Mouse (Mus musculus) midbrain, postnatal 0 days (tissue): Measurements from ENCODE around the gene Hs3st1. TPM values are rescaled to one million over a fixed set of nuclear protein-coding genes. Genes with fewer than 3 reads are reported as not detected.

Experiments used
- ATAC-seq: fragments of 200-750 bp; cut with Nextera tagmentation; 2 replicates; pipeline ENCODE4 v1.8.0; 2017; ENCODE audit warnings: moderate number of reproducible peaks, mild to moderate bottlenecking, moderate TSS enrichment, moderate library complexity; ENCODE audit not compliant: low FRiP score
- DNase-seq: peaks from one replicate; pipeline ENCODE4 v3.0.0-alpha.2; 2015; ENCODE audit warnings: low spot score
- H3K27ac ChIP-seq: fragments of 300-500 bp; sonication (generic); 2 replicates; pipeline ENCODE4 v1.5.1; 2014; ENCODE audit warnings: low read depth, mild to moderate bottlenecking, low read length, mixed read lengths
- H3K27me3 ChIP-seq: fragments of 300-500 bp; sonication (generic); 2 replicates; pipeline ENCODE4 v1.6.1; 2014; ENCODE audit warnings: low read length, control low read depth, mixed read lengths; ENCODE audit not compliant: insufficient read depth
- H3K36me3 ChIP-seq: fragments of 300-500 bp; sonication (generic); 2 replicates; pipeline ENCODE4 v1.6.1; 2014; ENCODE audit warnings: low read length, control low read depth, mixed read lengths; ENCODE audit not compliant: insufficient read depth
- H3K4me1 ChIP-seq: fragments of 300-500 bp; sonication (generic); 2 replicates; pipeline ENCODE4 v1.6.1; 2014; ENCODE audit warnings: mild to moderate bottlenecking, control low read depth, antibody characterized with exemption, low read length, mixed read lengths; ENCODE audit not compliant: insufficient read depth
- H3K4me2 ChIP-seq: fragments of 300-500 bp; sonication (generic); 2 replicates; pipeline ENCODE4 v1.6.1; 2014; ENCODE audit warnings: low read depth, mild to moderate bottlenecking, low read length, mixed read lengths; ENCODE audit not compliant: poor library complexity, severe bottlenecking
- H3K4me3 ChIP-seq: fragments of 300-500 bp; sonication (generic); 2 replicates; pipeline ENCODE4 v1.5.1; 2014; ENCODE audit warnings: low read depth, mild to moderate bottlenecking, low read length, moderate library complexity
- H3K9ac ChIP-seq: fragments of 300-500 bp; sonication (generic); replicated peaks from 2 replicates; pipeline ENCODE4 v1.6.1; 2014; ENCODE audit warnings: mild to moderate bottlenecking, low read length, moderate library complexity, mixed read lengths; ENCODE audit not compliant: poor library complexity, severe bottlenecking
- H3K9me3 ChIP-seq: fragments of 300-500 bp; sonication (generic); 2 replicates; pipeline ENCODE4 v1.6.1; 2016; ENCODE audit warnings: low read length, control low read depth
- CTCF ChIP-seq: IDR thresholded peaks from 2 replicates; pipeline ENCODE4 v1.5.1; 2016; ENCODE audit warnings: antibody characterized with exemption, mild to moderate bottlenecking
- WGBS: fragments of 180-500 bp; shearing (Covaris S2); extraction: QIAGEN DNeasy Blood & Tissue Kit; methylation state at CpG from one replicate; pipeline ENCODE4 v1.1.7; 2014; 5-methylcytosine and 5-hydroxymethylcytosine counted together
- polyA plus RNA-seq: library from polyadenylated mRNA; unstranded; fragments of >200 nt; fragmentation: Nextera tagmentation; extraction: Ambion mirVana; gene quantifications from 2 replicates; pipeline ENCODE4 v1.2.1, GENCODE M21; 2015
- total RNA-seq: library from RNA; depleted of rRNA; stranded (reverse); fragments of >200 nt; gene quantifications from 2 replicates; pipeline ENCODE4 v1.2.3, GENCODE M21; 2014

The Hs3st1 gene
- total and polyA plus RNA-seq, 2 experiments from 2014 or later, result 29.6 to 42.3 TPM

GRCm38 (mm10) chr5:39644827-39645380 lies 110.4 kb downstream of the Hs3st1 start:
- Histone ChIP-seq H3K27ac (peak overlapping the region; percentile 38), H3K27me3 (no peaks in the 10 kb centered on the region), H3K4me1 (no peaks in the 10 kb centered on the region), H3K9me3 (no peaks in the 10 kb centered on the region), H3K36me3 (no peaks in the 10 kb centered on the region), H3K9ac (peak overlapping the region; percentile 70), H3K4me2 (peak overlapping the region; percentile 85), H3K4me3 (peak overlapping the region; percentile 85)
- ATAC-seq, result peak; percentile 48
- 2% methylated on average over 28 of the region's 28 CpGs for WGBS
- no peak for TF ChIP-seq CTCF
- peak; percentile 35 for DNase-seq

- Histone ChIP-seq H3K4me1 (no peaks in the 10 kb centered on the region), H3K27me3 (no peaks in the 10 kb centered on the region), H3K4me2 (peak overlapping the region; percentile 85), H3K9ac (peak overlapping the region; percentile 70), H3K4me3 (peak overlapping the region; percentile 85), H3K27ac (peak overlapping the region; percentile 38), H3K36me3 (no peaks in the 10 kb centered on the region), H3K9me3 (no peaks in the 10 kb centered on the region)
- peak; percentile 95 for ATAC-seq
- 1% methylated on average over 56 of the region's 56 CpGs for WGBS
- DNase-seq, result peak; percentile 95
- peak; percentile 78 for TF ChIP-seq CTCF
Measured at GRCm38 (mm10) chr5:39643924-39644826, 111.1 kb downstream of the Hs3st1 start.

GRCm38 (mm10) chr5:39643260-39643923 lies 111.9 kb downstream of the Hs3st1 start:
- no peak for DNase-seq
- TF ChIP-seq CTCF, result 0 out of 2 replicates have a peak, but pooled peaks have one; percentile 8
- Histone ChIP-seq H3K4me2 (peak overlapping the region; percentile 85), H3K36me3 (no peaks in the 10 kb centered on the region), H3K4me1 (no peaks in the 10 kb centered on the region), H3K9me3 (no peaks in the 10 kb centered on the region), H3K9ac (peak overlapping the region; percentile 70), H3K4me3 (peak overlapping the region; percentile 85), H3K27me3 (no peaks in the 10 kb centered on the region), H3K27ac (peak overlapping the region; percentile 27)
- 2% methylated on average over 22 of the region's 22 CpGs for WGBS
- 0 out of 2 replicates have a peak, but pooled peaks have one; percentile 9 for ATAC-seq

GRCm38 (mm10) chr5:39642222-39642770 lies 113.0 kb downstream of the Hs3st1 start:
- 76% methylated on average over 6 of the region's 6 CpGs for WGBS

GRCm38 (mm10) chr5:39639438-39640177 lies 115.7 kb downstream of the Hs3st1 start:
- Histone ChIP-seq H3K4me2 (peak overlapping the region; percentile 85), H3K4me3 (peak overlapping the region; percentile 9; the same call in 1 of the 2 replicates), H3K9ac (no peak overlapping the region), H3K4me1 (no peaks in the 10 kb centered on the region), H3K27ac (no peak overlapping the region), H3K36me3 (no peaks in the 10 kb centered on the region), H3K9me3 (no peaks in the 10 kb centered on the region), H3K27me3 (no peaks in the 10 kb centered on the region)
- WGBS, result 44% methylated on average over 10 of the region's 10 CpGs
- peak; percentile 93 for TF ChIP-seq CTCF
- ATAC-seq, result no peak
- peak; percentile 83 for DNase-seq

More at GRCm38 (mm10) chr5:39642222-39642770, 113.0 kb downstream of the Hs3st1 start:
- no peak for TF ChIP-seq CTCF
- Histone ChIP-seq H3K9ac (no peak overlapping the region), H3K9me3 (no peaks in the 10 kb centered on the region), H3K4me3 (peak overlapping the region; percentile 85), H3K36me3 (no peaks in the 10 kb centered on the region), H3K27me3 (no peaks in the 10 kb centered on the region), H3K4me1 (no peaks in the 10 kb centered on the region), H3K4me2 (peak overlapping the region; percentile 85), H3K27ac (no peak overlapping the region)
- ATAC-seq (no peak), DNase-seq (no peak)
